Mouse (Mus musculus) olfactory bulb, adult 2 months (tissue): ENCODE data around the gene Ube2d1.

Experiments
- CTCF ChIP-seq: fragments of 200-500 bp; IDR thresholded peaks from 2 replicates; pipeline ENCODE4 v1.5.1; 2012; ENCODE audit warnings: low read depth, mild to moderate bottlenecking, low read length, moderate library complexity; ENCODE audit not compliant: insufficient read depth
- POLR2A ChIP-seq: fragments of 200-500 bp; IDR thresholded peaks from 2 replicates; pipeline ENCODE4 v1.6.1; 2012; ENCODE audit warnings: mild to moderate bottlenecking, low read depth, low read length, moderate library complexity; ENCODE audit not compliant: insufficient read depth

GRCm38 (mm10) chr10:71251256-71251655 lies 33.8 kb downstream of the Ube2d1 start:
- no peak for TF ChIP-seq POLR2A
- no peak for TF ChIP-seq CTCF
